Mouse (Mus musculus): Measurements from ENCODE around the gene Sorbs1. TPM values are rescaled to one million over a fixed set of nuclear protein-coding genes. Genes with fewer than 3 reads are reported as not detected.

Gene Sorbs1
- polyA plus RNA-seq, 1 experiment from 2014 or later = 84.1 TPM

GRCm38 (mm10) chr19:40377632-40378031 is 135.9 kb downstream of the Sorbs1 start:
- Histone ChIP-seq H3K4me1 (peaks cover 2% of the 10 kb centered on the region), H3K27ac (no peak overlapping the region), H3K9me3 (replicated peaks) (no peaks in the 10 kb centered on the region), H3K9ac (no peak overlapping the region), H3K4me3 (no peak overlapping the region), H3K27me3 (no peaks in the 10 kb centered on the region), H3K4me2 (no peak overlapping the region), H3K36me3 (ENCODE audit: poor library complexity, severe bottlenecking) (peaks cover 27% of the 10 kb centered on the region)
- WGBS = 68% methylated on average over 14 of the region's 14 CpGs
- ATAC-seq = peak; percentile 41; the same call in 1 of the 2 replicates

DNA sequence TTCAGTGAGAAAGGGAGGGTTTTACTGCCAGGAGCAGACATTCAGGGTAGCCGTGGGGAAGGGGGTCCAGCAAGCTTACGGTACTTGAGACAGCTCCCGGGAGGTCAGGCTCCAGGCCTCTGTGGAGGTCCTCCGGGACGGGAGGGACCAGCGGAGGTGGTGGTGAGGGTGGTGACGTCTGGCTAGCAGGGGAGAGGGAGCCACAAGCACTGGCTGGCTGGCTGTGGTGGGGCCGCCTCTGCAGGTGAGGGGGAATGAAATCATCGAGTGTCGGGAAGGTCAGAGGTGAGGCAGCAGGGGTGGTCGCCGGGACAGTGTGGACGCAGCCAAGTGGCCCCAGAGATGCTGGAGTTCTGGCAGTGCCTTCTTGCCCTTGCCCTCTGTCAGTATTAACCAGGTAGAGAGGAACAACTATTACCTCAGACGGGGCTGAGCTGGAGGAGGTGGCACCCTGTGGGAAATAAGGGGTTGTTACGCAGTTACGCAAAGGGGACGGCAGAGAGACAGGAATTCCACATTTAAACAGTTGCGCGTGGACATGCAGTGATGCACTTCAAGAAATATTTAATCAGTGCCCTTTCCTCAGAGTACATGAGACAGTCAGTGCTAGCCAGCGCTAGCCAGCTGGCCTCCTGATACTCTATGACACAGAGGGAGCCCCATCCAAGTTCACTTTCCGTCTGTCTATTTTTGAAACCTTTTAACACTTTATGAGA is 136.9 kb downstream of the Sorbs1 start:
- no peaks in the 10 kb centered on the region for H3K27me3 ChIP-seq
- peaks cover 11% of the 10 kb centered on the region for H3K4me1 ChIP-seq
- ATAC-seq = 0 out of 2 replicates have a peak, but pooled peaks have one; percentile 17
- H3K9ac ChIP-seq = no peak overlapping the region
- peaks cover 24% of the 10 kb centered on the region for H3K36me3 ChIP-seq (ENCODE audit: poor library complexity, severe bottlenecking)
- WGBS = 83% methylated on average over 21 of the region's 21 CpGs
- no peaks in the 10 kb centered on the region for H3K9me3 ChIP-seq (replicated peaks)
- no peak overlapping the region for H3K4me2 ChIP-seq
- no peak overlapping the region for H3K27ac ChIP-seq
- no peak overlapping the region for H3K4me3 ChIP-seq

DNA sequence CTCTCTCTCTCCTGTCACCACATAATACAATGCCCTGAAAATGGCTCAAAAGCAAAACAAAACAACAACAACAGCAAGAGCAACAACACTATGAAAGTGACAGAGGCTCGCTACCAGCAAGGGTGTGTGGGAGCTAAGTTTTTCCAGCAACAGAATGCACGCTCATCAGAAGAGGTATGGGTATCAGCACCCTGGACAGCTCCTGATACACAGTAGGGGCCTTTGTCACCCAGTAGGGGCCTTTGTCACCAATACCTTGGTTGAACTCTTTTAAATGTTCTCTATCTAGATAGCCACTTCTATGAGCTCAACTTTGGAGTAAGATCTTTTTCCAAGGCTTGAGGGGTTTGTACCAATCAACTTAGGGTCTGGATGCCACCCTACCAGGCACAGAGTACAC is 138.9 kb downstream of the Sorbs1 start:
- no peak overlapping the region for H3K9ac ChIP-seq
- H3K36me3 ChIP-seq (ENCODE audit: poor library complexity, severe bottlenecking) = peaks cover 21% of the 10 kb centered on the region
- no peaks in the 10 kb centered on the region for H3K9me3 ChIP-seq (replicated peaks)
- ATAC-seq = no peak
- H3K4me1 ChIP-seq = peaks cover 15% of the 10 kb centered on the region
- H3K27ac ChIP-seq = no peak overlapping the region
- H3K27me3 ChIP-seq = no peaks in the 10 kb centered on the region
- H3K4me3 ChIP-seq = no peak overlapping the region
- H3K4me2 ChIP-seq = no peak overlapping the region
- WGBS = 86% methylated on average over 2 of the region's 2 CpGs

DNA sequence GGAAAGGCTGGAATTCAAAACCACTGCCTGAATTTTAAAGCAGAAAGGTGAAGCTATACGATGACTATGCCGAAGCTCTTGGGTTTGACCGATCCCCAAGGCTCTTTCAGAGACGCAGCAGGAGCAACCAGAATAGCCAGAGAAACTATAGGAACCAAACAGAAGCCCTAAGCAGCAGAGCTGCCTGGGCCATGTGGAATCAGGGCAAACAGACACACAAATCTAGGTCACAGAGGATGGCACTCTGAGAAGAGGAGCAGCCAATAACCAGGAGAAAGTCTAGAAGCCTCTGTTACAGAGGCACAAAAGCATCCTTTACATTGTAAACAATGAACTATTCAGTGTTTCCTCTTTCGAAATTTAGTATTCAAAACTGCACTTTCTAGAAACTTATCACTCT is 140.9 kb downstream of the Sorbs1 start:
- no peak for ATAC-seq
- Histone ChIP-seq H3K4me1 (peaks cover 15% of the 10 kb centered on the region), H3K4me3 (no peak overlapping the region), H3K4me2 (no peak overlapping the region), H3K27me3 (no peaks in the 10 kb centered on the region), H3K9me3 (replicated peaks) (no peaks in the 10 kb centered on the region), H3K27ac (0 out of 2 replicates have a peak overlapping the region, but pooled peaks have one; percentile 4), H3K36me3 (ENCODE audit: poor library complexity, severe bottlenecking) (peaks cover 32% of the 10 kb centered on the region), H3K9ac (no peak overlapping the region)
- 91% methylated on average over 5 of the region's 5 CpGs for WGBS

DNA sequence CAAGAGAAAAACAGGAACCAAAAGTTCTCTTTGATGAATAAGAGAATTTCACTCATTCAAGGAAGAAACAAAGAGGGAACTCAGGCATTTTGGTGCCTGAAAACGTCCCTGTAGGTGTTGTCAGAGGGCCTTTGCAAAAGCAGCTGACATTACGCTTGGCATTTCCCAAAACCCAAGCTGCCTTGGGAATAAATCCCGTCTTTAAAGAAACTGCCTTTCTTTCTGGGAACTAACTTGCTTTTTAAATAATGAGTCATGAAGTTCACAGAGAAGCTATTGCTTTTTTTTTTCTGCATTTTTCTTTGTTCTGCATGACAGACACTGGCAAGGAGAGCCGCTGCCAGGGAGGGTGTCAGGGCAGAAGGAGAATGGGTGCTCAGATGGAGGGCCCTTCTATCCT is 141.7 kb downstream of the Sorbs1 start:
- no peak overlapping the region for H3K4me3 ChIP-seq
- H3K27ac ChIP-seq = peak overlapping the region; percentile 49
- ATAC-seq = no peak
- no peaks in the 10 kb centered on the region for H3K27me3 ChIP-seq
- H3K4me2 ChIP-seq = no peak overlapping the region
- peaks cover 32% of the 10 kb centered on the region for H3K36me3 ChIP-seq (ENCODE audit: poor library complexity, severe bottlenecking)
- no peak overlapping the region for H3K9ac ChIP-seq
- H3K9me3 ChIP-seq (replicated peaks) = no peaks in the 10 kb centered on the region
- 25% methylated on average over 4 of the region's 4 CpGs for WGBS
- peaks cover 15% of the 10 kb centered on the region for H3K4me1 ChIP-seq

DNA sequence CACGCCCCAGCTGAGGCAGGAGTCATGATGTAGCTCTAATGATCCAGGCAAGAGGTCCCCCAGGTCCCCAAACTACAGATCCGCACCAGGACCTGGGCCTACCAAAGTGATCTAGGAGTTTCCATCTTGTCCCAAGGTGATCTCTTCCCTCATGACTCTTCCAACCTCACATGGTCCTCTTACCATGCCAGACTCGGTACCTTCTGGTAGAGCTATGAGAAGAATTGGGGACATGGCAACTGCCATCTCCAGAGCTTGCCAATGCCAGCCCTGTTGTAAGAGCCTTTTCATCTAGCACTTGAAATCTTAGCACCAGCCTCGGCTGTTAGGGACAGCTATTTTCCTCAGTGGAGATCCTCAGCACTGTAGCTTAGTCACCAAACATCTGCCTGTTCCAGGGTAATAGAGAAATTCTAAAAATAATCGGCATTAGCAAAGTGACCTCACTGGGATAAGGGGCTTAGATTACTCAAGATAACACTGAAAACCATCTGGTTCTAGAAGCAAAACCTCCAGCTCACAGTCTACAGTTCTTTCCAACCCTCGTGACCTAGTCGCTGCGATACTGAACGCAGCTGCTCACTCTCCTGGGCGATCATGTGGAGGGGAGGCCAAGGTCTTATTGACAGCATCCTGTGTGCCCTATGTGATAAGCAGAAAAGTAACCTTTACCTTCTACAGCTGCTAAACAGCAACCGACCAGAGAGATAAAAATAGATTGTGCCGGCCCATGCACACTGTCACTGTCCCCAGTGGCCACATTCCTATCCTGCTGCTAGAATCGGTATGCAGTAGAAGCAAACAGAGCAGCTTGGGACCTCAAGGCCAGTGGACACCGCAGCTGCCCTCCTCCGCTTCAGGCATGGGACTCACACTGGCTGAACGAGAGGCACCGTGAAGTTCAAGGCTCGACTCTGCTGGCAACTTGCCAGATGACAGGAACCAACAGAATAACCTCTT is 143.4 kb downstream of the Sorbs1 start:
- H3K4me1 ChIP-seq = peaks cover 29% of the 10 kb centered on the region
- no peak overlapping the region for H3K27ac ChIP-seq
- ATAC-seq = 0 out of 2 replicates have a peak, but pooled peaks have one; percentile 31
- WGBS = 86% methylated on average over 18 of the region's 18 CpGs
- H3K36me3 ChIP-seq (ENCODE audit: poor library complexity, severe bottlenecking) = peaks cover 26% of the 10 kb centered on the region
- no peak overlapping the region for H3K4me2 ChIP-seq
- no peaks in the 10 kb centered on the region for H3K9me3 ChIP-seq (replicated peaks)
- no peaks in the 10 kb centered on the region for H3K27me3 ChIP-seq
- H3K4me3 ChIP-seq = no peak overlapping the region
- no peak overlapping the region for H3K9ac ChIP-seq

DNA sequence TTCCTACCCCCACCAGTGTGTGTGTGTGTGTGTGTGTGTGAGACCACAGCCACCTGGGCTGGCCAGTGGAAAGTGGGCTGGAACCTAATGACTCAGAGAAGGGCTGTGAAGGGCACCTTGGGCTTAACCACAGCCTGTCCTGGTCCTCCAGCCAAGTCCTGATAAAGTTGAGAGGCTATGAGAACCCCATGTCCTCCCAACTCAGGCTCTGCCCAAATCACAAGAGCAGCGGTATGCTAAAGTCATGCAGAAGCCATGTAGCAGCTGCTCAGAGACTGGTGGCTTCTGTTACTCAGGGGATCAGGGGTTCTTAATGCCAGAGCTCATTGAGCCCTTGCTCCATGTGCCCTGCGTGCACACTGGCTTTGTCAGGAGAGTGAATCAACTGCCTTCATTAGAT is 145.1 kb downstream of the Sorbs1 start:
- Histone ChIP-seq H3K4me1 (peaks cover 30% of the 10 kb centered on the region), H3K27ac (no peak overlapping the region), H3K4me3 (no peak overlapping the region), H3K4me2 (no peak overlapping the region), H3K9ac (no peak overlapping the region), H3K36me3 (ENCODE audit: poor library complexity, severe bottlenecking) (peaks cover 38% of the 10 kb centered on the region), H3K9me3 (replicated peaks) (peaks cover 3% of the 10 kb centered on the region), H3K27me3 (no peaks in the 10 kb centered on the region)
- ATAC-seq = no peak
- 96% methylated on average over 2 of the region's 2 CpGs for WGBS

- Histone ChIP-seq H3K9ac (no peak overlapping the region), H3K4me1 (peaks cover 31% of the 10 kb centered on the region), H3K4me2 (0 out of 2 replicates have a peak overlapping the region, but pooled peaks have one; percentile 14), H3K27ac (peak overlapping the region; percentile 74), H3K9me3 (replicated peaks) (peaks cover 4% of the 10 kb centered on the region), H3K4me3 (no peak overlapping the region), H3K27me3 (no peaks in the 10 kb centered on the region), H3K36me3 (ENCODE audit: poor library complexity, severe bottlenecking) (peaks cover 42% of the 10 kb centered on the region)
- WGBS = 30% methylated on average over 11 of the region's 11 CpGs
- peak; percentile 80 for ATAC-seq
Observed at GRCm38 (mm10) chr19:40366163-40366941, 147.2 kb downstream of the Sorbs1 start.

GRCm38 (mm10) chr19:40365137-40365536 is 148.4 kb downstream of the Sorbs1 start:
- H3K9me3 ChIP-seq (replicated peaks) = peaks cover 4% of the 10 kb centered on the region
- ATAC-seq = no peak
- peaks cover 36% of the 10 kb centered on the region for H3K4me1 ChIP-seq
- no peaks in the 10 kb centered on the region for H3K27me3 ChIP-seq
- H3K27ac ChIP-seq = no peak overlapping the region
- no peak overlapping the region for H3K4me3 ChIP-seq
- H3K36me3 ChIP-seq (ENCODE audit: poor library complexity, severe bottlenecking) = peaks cover 38% of the 10 kb centered on the region
- H3K4me2 ChIP-seq = no peak overlapping the region
- no peak overlapping the region for H3K9ac ChIP-seq
- WGBS = 81% methylated on average over 5 of the region's 5 CpGs

DNA sequence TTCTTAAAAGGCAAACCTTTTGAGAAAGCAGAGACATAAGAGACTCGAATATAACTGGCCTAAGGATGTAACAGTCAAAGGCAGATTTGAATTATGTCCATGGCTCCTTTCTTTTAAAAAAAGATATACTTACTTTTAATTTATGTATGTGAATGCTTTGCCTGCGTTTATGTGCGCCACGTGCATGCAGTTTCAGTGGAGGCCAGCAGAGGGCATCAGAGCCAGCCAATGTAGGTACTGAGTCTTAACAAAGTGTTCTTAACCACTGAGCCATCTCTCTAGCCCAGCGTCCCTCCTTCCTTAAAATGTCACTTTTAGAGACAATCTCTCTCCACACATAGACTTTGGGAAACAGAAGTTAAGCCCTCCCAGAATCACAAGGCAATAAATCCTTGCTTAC is 150.1 kb downstream of the Sorbs1 start:
- WGBS = 96% methylated on average over 5 of the region's 5 CpGs
- H3K4me2 ChIP-seq = no peak overlapping the region
- H3K4me1 ChIP-seq = peaks cover 36% of the 10 kb centered on the region
- H3K36me3 ChIP-seq (ENCODE audit: poor library complexity, severe bottlenecking) = peaks cover 27% of the 10 kb centered on the region
- no peaks in the 10 kb centered on the region for H3K27me3 ChIP-seq
- no peak overlapping the region for H3K4me3 ChIP-seq
- ATAC-seq = no peak
- no peak overlapping the region for H3K27ac ChIP-seq
- H3K9ac ChIP-seq = no peak overlapping the region
- H3K9me3 ChIP-seq (replicated peaks) = peaks cover 4% of the 10 kb centered on the region

GRCm38 (mm10) chr19:40362203-40362865 is 151.2 kb downstream of the Sorbs1 start:
- no peak overlapping the region for H3K9ac ChIP-seq
- peaks cover 27% of the 10 kb centered on the region for H3K36me3 ChIP-seq (ENCODE audit: poor library complexity, severe bottlenecking)
- no peak overlapping the region for H3K4me3 ChIP-seq
- H3K9me3 ChIP-seq (replicated peaks) = peaks cover 4% of the 10 kb centered on the region
- no peak overlapping the region for H3K27ac ChIP-seq
- H3K27me3 ChIP-seq = no peaks in the 10 kb centered on the region
- 68% methylated on average over 12 of the region's 12 CpGs for WGBS
- no peak overlapping the region for H3K4me2 ChIP-seq
- peaks cover 36% of the 10 kb centered on the region for H3K4me1 ChIP-seq
- ATAC-seq = no peak
